Mouse (Mus musculus) limb, embryonic 10.5 days (tissue): ENCODE results near the gene Gnptab. TPM values are rescaled to one million over a fixed set of nuclear protein-coding genes. Genes with fewer than 3 reads are reported as not detected.
"Not testable (repeated sequence)": the region's sequence is repeated elsewhere in the genome, so short reads cannot be mapped to it uniquely, and the experiment has no call there.

ENCODE experiments used
- DNase-seq: peaks from one replicate; pipeline ENCODE4 v3.0.0-alpha.2; 2017; ENCODE audit warnings: low spot score
- H3K27ac ChIP-seq: fragments of 300-500 bp; sonication (generic); 2 replicates; pipeline ENCODE4 v1.5.1; 2016; ENCODE audit warnings: mild to moderate bottlenecking
- H3K27me3 ChIP-seq: fragments of 300-500 bp; sonication (generic); 2 replicates; pipeline ENCODE4 v1.6.1; 2016; ENCODE audit warnings: low read depth, mild to moderate bottlenecking; ENCODE audit not compliant: poor library complexity, severe bottlenecking
- H3K36me3 ChIP-seq: fragments of 300-500 bp; sonication (generic); 2 replicates; pipeline ENCODE4 v1.6.1; 2016; ENCODE audit warnings: mild to moderate bottlenecking, moderate library complexity
- H3K4me1 ChIP-seq: fragments of 300-500 bp; sonication (generic); 2 replicates; pipeline ENCODE4 v1.6.1; 2016
- H3K4me3 ChIP-seq: fragments of 300-500 bp; sonication (generic); 2 replicates; pipeline ENCODE4 v1.5.1; 2016; ENCODE audit warnings: mild to moderate bottlenecking, moderate library complexity
- H3K9me3 ChIP-seq: fragments of 300-500 bp; sonication (generic); replicated peaks from 2 replicates; pipeline ENCODE4 v1.6.1; 2016; ENCODE audit warnings: mild to moderate bottlenecking
- WGBS: fragments of 180-500 bp; shearing (Covaris S2); methylation state at CpG from one replicate; pipeline ENCODE4 v1.1.7; 2016; 5-methylcytosine and 5-hydroxymethylcytosine counted together
- polyA plus RNA-seq: library from polyadenylated mRNA; unstranded; fragments of >200 nt; fragmentation: Nextera tagmentation; extraction: Ambion mirVana; gene quantifications from 2 replicates; pipeline ENCODE4 v1.2.1, GENCODE M21; 2016

The Gnptab gene
- polyA plus RNA-seq, 1 experiment from 2014 or later = 8.6 TPM

- Histone ChIP-seq H3K4me3 (no peak overlapping the region), H3K36me3 (peaks cover 27% of the 10 kb centered on the region), H3K27ac (no peak overlapping the region)
These were observed 62.3 kb downstream of the Gnptab start for GRCm38 (mm10) chr10:88441224-88441623.

GRCm38 (mm10) chr10:88451221-88451620, 72.3 kb downstream of the Gnptab start:
- no peak overlapping the region for H3K4me3 ChIP-seq
- no peaks in the 10 kb centered on the region for H3K36me3 ChIP-seq
- H3K4me1 ChIP-seq = no peaks in the 10 kb centered on the region
- no peaks in the 10 kb centered on the region for H3K9me3 ChIP-seq
- WGBS = 85% methylated on average over 2 of the region's 2 CpGs
- H3K27ac ChIP-seq = no peak overlapping the region
- no peaks in the 10 kb centered on the region for H3K27me3 ChIP-seq
- DNase-seq = no peak

More at GRCm38 (mm10) chr10:88441224-88441623, 62.3 kb downstream of the Gnptab start:
- Histone ChIP-seq H3K27me3 (no peaks in the 10 kb centered on the region), H3K9me3 (no peaks in the 10 kb centered on the region), H3K4me1 (no peaks in the 10 kb centered on the region)
- 90% methylated on average over 6 of the region's 6 CpGs for WGBS
- no peak for DNase-seq

GRCm38 (mm10) chr10:88451990-88452389, 73.1 kb downstream of the Gnptab start:
- Histone ChIP-seq H3K4me1 (no peaks in the 10 kb centered on the region), H3K4me3 (no peak overlapping the region), H3K36me3 (no peaks in the 10 kb centered on the region), H3K27ac (no peak overlapping the region), H3K9me3 (no peaks in the 10 kb centered on the region), H3K27me3 (no peaks in the 10 kb centered on the region)
- DNase-seq = no peak
- 91% methylated on average over 6 of the region's 6 CpGs for WGBS

- WGBS = 44% methylated on average over 6 of the region's 6 CpGs
- H3K4me3 ChIP-seq = no peak overlapping the region
- H3K36me3 ChIP-seq = no peaks in the 10 kb centered on the region
- H3K9me3 ChIP-seq = no peaks in the 10 kb centered on the region
- no peaks in the 10 kb centered on the region for H3K27me3 ChIP-seq
- no peak for DNase-seq
- no peak overlapping the region for H3K27ac ChIP-seq
- H3K4me1 ChIP-seq = no peaks in the 10 kb centered on the region
These were observed 78.9 kb downstream of the Gnptab start for GRCm38 (mm10) chr10:88457816-88458215.

- no peak within 1 kb of the TSS for H3K4me3 ChIP-seq
- H3K36me3 ChIP-seq = no peaks in the 10 kb centered on the region
- no peak within 1 kb of the TSS for H3K27ac ChIP-seq
- H3K9me3 ChIP-seq = no peaks in the 10 kb centered on the region
- DNase-seq = no peak
- no peaks in the 10 kb centered on the region for H3K27me3 ChIP-seq
- no peaks in the 10 kb centered on the region for H3K4me1 ChIP-seq
- 80% methylated on average over 33 of the region's 33 CpGs for WGBS
These were observed 80.6 kb downstream of the Gnptab start, which contains the start of gene Sycp3 for GRCm38 (mm10) chr10:88459502-88459992. Gene Sycp3 (plus strand): TSS chr10:88459569.

GRCm38 (mm10) chr10:88460122-88460820, 81.3 kb downstream of the Gnptab start:
- no peak overlapping the region for H3K27ac ChIP-seq
- no peaks in the 10 kb centered on the region for H3K9me3 ChIP-seq
- no peaks in the 10 kb centered on the region for H3K27me3 ChIP-seq
- no peaks in the 10 kb centered on the region for H3K36me3 ChIP-seq
- no peaks in the 10 kb centered on the region for H3K4me1 ChIP-seq
- 74% methylated on average over 18 of the region's 18 CpGs for WGBS
- no peak overlapping the region for H3K4me3 ChIP-seq
- DNase-seq = no peak

- H3K9me3 ChIP-seq, H3K27me3 ChIP-seq, H3K27ac ChIP-seq, H3K36me3 ChIP-seq, H3K4me3 ChIP-seq, H3K4me1 ChIP-seq, DNase-seq: not testable (repeated sequence)
- WGBS = 91% methylated on average over 10 of the region's 10 CpGs
These were observed 103.9 kb downstream of the Gnptab start for GRCm38 (mm10) chr10:88482866-88483265.

- H3K4me3 ChIP-seq = no peak overlapping the region
- H3K4me1 ChIP-seq = no peaks in the 10 kb centered on the region
- 91% methylated on average over 5 of the region's 5 CpGs for WGBS
- no peak for DNase-seq
- H3K36me3 ChIP-seq = no peaks in the 10 kb centered on the region
- no peaks in the 10 kb centered on the region for H3K9me3 ChIP-seq
- no peak overlapping the region for H3K27ac ChIP-seq
- H3K27me3 ChIP-seq = no peaks in the 10 kb centered on the region
These were observed 109.7 kb downstream of the Gnptab start for GRCm38 (mm10) chr10:88488629-88489028.

- peaks cover 13% of the 10 kb centered on the region for H3K4me1 ChIP-seq
- 61% methylated on average over 7 of the region's 7 CpGs for WGBS
- H3K36me3 ChIP-seq = no peaks in the 10 kb centered on the region
These were observed 112.7 kb downstream of the Gnptab start for GRCm38 (mm10) chr10:88491632-88492031.

GRCm38 (mm10) chr10:88492658-88493057, 113.7 kb downstream of the Gnptab start:
- DNase-seq = no peak
- Histone ChIP-seq H3K9me3 (no peaks in the 10 kb centered on the region), H3K27me3 (no peaks in the 10 kb centered on the region), H3K4me1 (peaks cover 21% of the 10 kb centered on the region), H3K27ac (no peak overlapping the region), H3K4me3 (no peak overlapping the region), H3K36me3 (no peaks in the 10 kb centered on the region)
- WGBS = 89% methylated on average over 8 of the region's 8 CpGs

More at GRCm38 (mm10) chr10:88491632-88492031, 112.7 kb downstream of the Gnptab start:
- no peaks in the 10 kb centered on the region for H3K27me3 ChIP-seq
- no peaks in the 10 kb centered on the region for H3K9me3 ChIP-seq
- DNase-seq = no peak
- H3K4me3 ChIP-seq = no peak overlapping the region
- no peak overlapping the region for H3K27ac ChIP-seq

- Histone ChIP-seq H3K36me3 (0 out of 2 replicates have a peak, but pooled peaks cover 2% of the 10 kb centered on the region), H3K9me3 (no peaks in the 10 kb centered on the region), H3K4me1 (peaks cover 21% of the 10 kb centered on the region), H3K27me3 (no peaks in the 10 kb centered on the region), H3K4me3 (no peak overlapping the region), H3K27ac (no peak overlapping the region)
- DNase-seq = no peak
- WGBS = 86% methylated on average over 4 of the region's 4 CpGs
These were observed 116.1 kb downstream of the Gnptab start for GRCm38 (mm10) chr10:88494959-88495587.
